Mouse (Mus musculus) intestine, postnatal 0 days (tissue): Measurements from ENCODE around the gene Gm12216. TPM values are rescaled to one million over a fixed set of nuclear protein-coding genes. Genes with fewer than 3 reads are reported as not detected.
A peak's percentile ranks its signal among the peaks of the same experiment; 100 is the strongest.

Experiments
- ATAC-seq: fragments of 200-750 bp; cut with Nextera tagmentation; 2 replicates; pipeline ENCODE4 v1.8.0; 2017; ENCODE audit warnings: mild to moderate bottlenecking, moderate TSS enrichment, moderate library complexity
- H3K27ac ChIP-seq: fragments of 300-500 bp; sonication (generic); 2 replicates; pipeline ENCODE4 v1.5.1; 2014; ENCODE audit warnings: mild to moderate bottlenecking, low read depth, low read length, moderate library complexity
- H3K27me3 ChIP-seq: fragments of 300-500 bp; sonication (generic); replicated peaks from 2 replicates; pipeline ENCODE4 v1.6.1; 2014; ENCODE audit warnings: low read length, mixed read lengths; ENCODE audit not compliant: control insufficient read depth, insufficient read depth
- H3K36me3 ChIP-seq: fragments of 300-500 bp; sonication (generic); 2 replicates; pipeline ENCODE4 v1.6.1; 2014; ENCODE audit warnings: mild to moderate bottlenecking, moderate library complexity; ENCODE audit not compliant: control insufficient read depth, insufficient read depth
- H3K4me1 ChIP-seq: fragments of 300-500 bp; sonication (generic); replicated peaks from 2 replicates; pipeline ENCODE4 v1.6.1; 2014; ENCODE audit warnings: antibody characterized with exemption, low read length, mixed read lengths; ENCODE audit not compliant: control insufficient read depth, insufficient read depth
- H3K4me2 ChIP-seq: fragments of 300-500 bp; sonication (generic); replicated peaks from 2 replicates; pipeline ENCODE4 v1.6.1; 2014; ENCODE audit warnings: low read depth, mild to moderate bottlenecking, moderate library complexity
- H3K4me3 ChIP-seq: fragments of 300-500 bp; sonication (generic); 2 replicates; pipeline ENCODE4 v1.5.1; 2014; ENCODE audit warnings: low read depth, low read length
- H3K9ac ChIP-seq: fragments of 300-500 bp; sonication (generic); 2 replicates; pipeline ENCODE4 v1.6.1; 2014; ENCODE audit warnings: mild to moderate bottlenecking, low read depth, low read length
- H3K9me3 ChIP-seq: fragments of 300-500 bp; sonication (generic); 2 replicates; pipeline ENCODE4 v1.6.1; 2016; ENCODE audit warnings: mixed run types; ENCODE audit not compliant: control insufficient read depth
- CTCF ChIP-seq: sonication (generic); IDR thresholded peaks from 2 replicates; pipeline ENCODE4 v1.5.1; 2016; ENCODE audit warnings: low read depth, mild to moderate bottlenecking, control low read depth, antibody characterized with exemption, moderate library complexity
- WGBS: fragments of 180-500 bp; shearing (Covaris S2); extraction: QIAGEN DNeasy Blood & Tissue Kit; methylation state at CpG from one replicate; pipeline ENCODE4 v1.1.7; 2014; 5-methylcytosine and 5-hydroxymethylcytosine counted together
- polyA plus RNA-seq: library from polyadenylated mRNA; unstranded; fragments of >200 nt; fragmentation: Nextera tagmentation; extraction: Ambion mirVana; gene quantifications from 2 replicates; pipeline ENCODE4 v1.2.1, GENCODE M21; 2015

Gene Gm12216
- polyA plus RNA-seq, 1 experiment from 2014 or later = 6.5 TPM

- WGBS = 62% methylated on average over 5 of the region's 5 CpGs
- no peaks in the 10 kb centered on the region for H3K4me1 ChIP-seq
- no peak overlapping the region for H3K4me3 ChIP-seq
- no peak overlapping the region for H3K9ac ChIP-seq
- no peaks in the 10 kb centered on the region for H3K36me3 ChIP-seq
- H3K27ac ChIP-seq = no peak overlapping the region
- no peaks in the 10 kb centered on the region for H3K9me3 ChIP-seq
- no peak for ATAC-seq
- no peak overlapping the region for H3K4me2 ChIP-seq
- TF ChIP-seq CTCF = no peak
- H3K27me3 ChIP-seq = no peaks in the 10 kb centered on the region
These were observed 109.2 kb downstream of the Gm12216 start for GRCm38 (mm10) chr11:53749716-53750352.

- H3K9ac ChIP-seq = no peak overlapping the region
- no peaks in the 10 kb centered on the region for H3K9me3 ChIP-seq
- no peaks in the 10 kb centered on the region for H3K4me1 ChIP-seq
- WGBS = 73% methylated on average over 4 of the region's 4 CpGs
- ATAC-seq = no peak
- no peak for TF ChIP-seq CTCF
- no peak overlapping the region for H3K4me2 ChIP-seq
- no peak overlapping the region for H3K27ac ChIP-seq
- no peaks in the 10 kb centered on the region for H3K27me3 ChIP-seq
- H3K36me3 ChIP-seq = no peaks in the 10 kb centered on the region
- H3K4me3 ChIP-seq = no peak overlapping the region
These were observed 109.8 kb downstream of the Gm12216 start for GRCm38 (mm10) chr11:53749306-53749705.

DNA sequence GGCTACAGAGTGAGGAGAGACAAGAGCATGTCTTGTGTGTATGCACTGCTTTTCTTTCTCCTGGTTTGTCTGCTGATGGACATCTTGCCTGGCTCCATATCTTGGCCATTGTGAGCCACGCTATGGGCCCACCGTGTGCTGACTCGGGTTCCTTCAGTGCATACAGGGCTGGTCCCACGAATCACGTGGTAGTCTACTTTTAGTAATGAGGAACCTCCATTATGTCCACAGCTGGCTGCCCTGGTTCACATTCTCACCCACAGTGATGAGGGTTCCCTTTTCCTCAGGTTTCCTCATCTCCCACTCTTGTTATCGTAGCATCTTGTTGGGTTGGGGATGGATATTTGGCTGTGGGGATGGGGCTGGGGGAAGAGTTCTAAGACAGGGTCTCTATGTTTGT is 110.4 kb downstream of the Gm12216 start:
- Histone ChIP-seq H3K4me2 (no peak overlapping the region), H3K27ac (no peak overlapping the region), H3K36me3 (no peaks in the 10 kb centered on the region), H3K4me1 (no peaks in the 10 kb centered on the region), H3K27me3 (no peaks in the 10 kb centered on the region), H3K4me3 (no peak overlapping the region), H3K9ac (no peak overlapping the region), H3K9me3 (no peaks in the 10 kb centered on the region)
- WGBS = 86% methylated on average over 6 of the region's 6 CpGs
- no peak for ATAC-seq
- no peak for TF ChIP-seq CTCF

DNA sequence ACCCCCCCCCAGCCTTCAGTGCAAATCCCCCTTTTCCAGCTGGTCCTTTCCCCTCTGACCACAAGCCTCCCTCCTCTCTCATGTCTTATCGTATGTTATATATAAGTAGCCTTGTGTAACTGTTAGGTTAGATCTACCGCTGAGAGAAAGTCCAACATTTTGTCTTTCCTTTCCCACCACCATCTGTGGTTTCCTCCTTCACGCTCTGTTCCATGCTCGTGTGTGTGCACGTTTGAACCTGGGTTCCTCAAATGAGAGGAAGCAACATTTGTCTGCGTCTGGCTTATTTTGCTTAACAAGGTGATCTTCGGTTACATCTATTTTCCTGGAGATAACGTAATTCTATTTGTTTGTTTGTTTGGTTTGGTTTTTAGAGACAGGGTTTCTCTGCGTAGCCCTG is 111.1 kb downstream of the Gm12216 start:
- Histone ChIP-seq H3K4me1 (no peaks in the 10 kb centered on the region), H3K4me2 (no peak overlapping the region), H3K27ac (no peak overlapping the region), H3K36me3 (no peaks in the 10 kb centered on the region), H3K4me3 (no peak overlapping the region), H3K9me3 (no peaks in the 10 kb centered on the region), H3K27me3 (no peaks in the 10 kb centered on the region), H3K9ac (no peak overlapping the region)
- TF ChIP-seq CTCF = no peak
- WGBS = 88% methylated on average over 9 of the region's 9 CpGs
- ATAC-seq = no peak

GRCm38 (mm10) chr11:53745260-53745659 is 113.8 kb downstream of the Gm12216 start:
- peak; percentile 51 for TF ChIP-seq CTCF
- Histone ChIP-seq H3K27ac (no peak overlapping the region), H3K4me3 (no peak overlapping the region), H3K27me3 (no peaks in the 10 kb centered on the region), H3K4me2 (no peak overlapping the region), H3K9ac (no peak overlapping the region), H3K4me1 (no peaks in the 10 kb centered on the region), H3K9me3 (no peaks in the 10 kb centered on the region), H3K36me3 (no peaks in the 10 kb centered on the region)
- 84% methylated on average over 2 of the region's 2 CpGs for WGBS
- no peak for ATAC-seq

DNA sequence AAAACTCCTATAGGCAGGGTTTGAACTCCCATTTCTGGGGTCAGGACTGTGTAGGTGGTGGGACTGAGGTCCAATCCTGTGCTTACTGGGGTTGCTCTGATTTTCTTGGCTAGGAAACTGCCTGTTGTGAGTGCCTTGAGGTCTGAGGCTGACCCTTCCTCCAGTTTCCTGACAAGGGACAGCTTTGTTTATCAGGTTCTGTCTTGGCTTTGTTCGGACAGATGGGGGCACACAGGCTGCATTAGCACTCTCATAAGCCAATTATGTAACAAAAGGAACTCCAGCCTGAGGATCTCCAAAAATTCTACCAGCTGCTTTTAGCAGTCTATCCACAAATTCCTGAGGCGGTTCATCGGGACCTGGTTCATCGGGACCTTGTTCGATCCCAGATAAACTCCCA is 116.7 kb downstream of the Gm12216 start:
- Histone ChIP-seq H3K9ac (no peak overlapping the region), H3K27ac (no peak overlapping the region), H3K4me1 (no peaks in the 10 kb centered on the region), H3K36me3 (no peaks in the 10 kb centered on the region), H3K4me2 (no peak overlapping the region), H3K4me3 (no peak overlapping the region), H3K27me3 (no peaks in the 10 kb centered on the region), H3K9me3 (no peaks in the 10 kb centered on the region)
- peak; percentile 52 for TF ChIP-seq CTCF
- ATAC-seq = no peak
- WGBS = 40% methylated on average over 5 of the region's 5 CpGs

DNA sequence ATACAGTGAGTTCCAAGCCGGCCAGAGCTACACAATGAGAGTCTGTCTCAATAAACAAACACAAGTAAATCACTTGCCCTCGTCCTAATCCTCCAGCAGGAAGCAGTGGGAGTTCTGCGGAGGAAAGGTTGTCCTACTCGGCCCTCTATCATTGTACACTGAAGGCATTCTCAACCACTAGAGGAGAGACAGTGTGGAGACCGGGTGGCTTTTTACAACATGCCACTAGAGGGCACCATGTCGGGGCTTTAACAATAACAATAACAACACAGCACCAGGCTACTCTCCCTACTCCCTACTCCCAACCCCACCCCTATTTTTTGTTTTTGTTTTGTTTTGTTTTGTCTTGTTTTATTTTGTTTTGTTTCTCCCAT is 121.5 kb downstream of the Gm12216 start:
- Histone ChIP-seq H3K27me3 (no peaks in the 10 kb centered on the region), H3K27ac (no peak overlapping the region), H3K4me1 (no peaks in the 10 kb centered on the region), H3K36me3 (no peaks in the 10 kb centered on the region), H3K4me3 (no peak overlapping the region), H3K4me2 (no peak overlapping the region), H3K9me3 (no peaks in the 10 kb centered on the region), H3K9ac (no peak overlapping the region)
- ATAC-seq = peak; percentile 71
- 26% methylated on average over 6 of the region's 6 CpGs for WGBS
- TF ChIP-seq CTCF = peak; percentile 72
